Mouse (Mus musculus) urinary bladder, postnatal 10 days (tissue): ENCODE results near the gene Fam3c.

Experiments used
- DNase-seq: peaks from one replicate; pipeline ENCODE4 v3.0.0; 2022; ENCODE audit warnings: low spot score

The Fam3c gene

DNA sequence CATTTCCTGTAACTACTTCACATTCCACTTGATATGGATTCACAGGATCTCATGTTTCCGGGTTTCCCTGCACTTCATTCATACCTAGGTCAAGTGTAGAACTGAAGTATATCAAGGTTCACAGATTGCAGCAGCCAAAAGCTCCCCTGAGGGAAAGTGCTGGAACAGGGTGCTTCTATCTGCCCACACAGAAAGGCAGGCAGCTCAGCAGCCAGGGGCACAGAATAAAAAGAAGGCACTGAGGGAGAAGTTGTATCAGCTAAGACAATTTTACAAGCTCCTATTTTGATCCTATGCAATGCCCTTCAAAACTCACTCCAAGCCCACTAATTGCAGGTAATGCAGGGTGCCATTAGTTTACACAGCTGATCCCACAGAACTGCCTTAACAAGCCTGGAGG, 2.0 kb downstream of the Fam3c start:
- no peak for DNase-seq

GRCm38 (mm10) chr6:22351551-22351950, 4.5 kb downstream of the Fam3c start:
- DNase-seq: no peak

DNA sequence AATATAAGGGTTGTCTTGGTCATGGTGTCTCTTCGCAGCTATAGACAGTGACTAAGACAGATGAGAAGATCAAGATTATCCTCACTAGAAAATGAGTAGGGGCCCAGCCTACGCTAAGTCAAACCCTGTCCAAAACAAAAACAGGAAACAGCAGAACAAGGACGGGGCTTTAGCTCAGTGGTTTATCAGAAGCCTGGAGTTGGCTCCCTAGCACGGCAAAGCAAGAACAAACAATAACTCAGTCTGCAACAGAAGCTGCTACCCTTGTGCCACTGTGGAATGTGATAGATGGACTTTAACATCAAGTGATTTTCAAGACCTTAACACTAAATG, 5.8 kb downstream of the Fam3c start:
- no peak for DNase-seq

- DNase-seq: no peak
Observed at GRCm38 (mm10) chr6:22349531-22350238, 6.4 kb downstream of the Fam3c start.

DNA sequence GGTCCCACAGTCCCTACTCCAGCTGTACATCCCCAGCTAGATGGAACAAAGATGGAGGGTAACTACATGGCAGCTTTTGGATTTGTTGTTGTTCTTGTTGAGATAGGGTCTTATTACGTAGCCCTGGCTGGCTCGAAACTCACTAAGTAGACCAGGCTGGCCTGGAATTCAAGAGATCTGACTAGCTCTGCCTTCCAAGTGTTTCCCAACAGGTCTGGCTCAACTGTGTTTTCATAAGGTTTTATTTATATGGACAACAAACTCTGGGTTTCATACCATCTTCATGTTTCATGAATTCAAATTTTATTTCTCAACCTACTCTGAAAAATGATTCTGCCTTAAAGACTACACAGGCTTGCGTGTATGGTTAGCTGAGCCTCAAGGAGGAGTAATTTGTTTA, 7.1 kb downstream of the Fam3c start:
- no peak for DNase-seq

- no peak for DNase-seq
Observed at GRCm38 (mm10) chr6:22348130-22348529, 7.9 kb downstream of the Fam3c start.

DNA sequence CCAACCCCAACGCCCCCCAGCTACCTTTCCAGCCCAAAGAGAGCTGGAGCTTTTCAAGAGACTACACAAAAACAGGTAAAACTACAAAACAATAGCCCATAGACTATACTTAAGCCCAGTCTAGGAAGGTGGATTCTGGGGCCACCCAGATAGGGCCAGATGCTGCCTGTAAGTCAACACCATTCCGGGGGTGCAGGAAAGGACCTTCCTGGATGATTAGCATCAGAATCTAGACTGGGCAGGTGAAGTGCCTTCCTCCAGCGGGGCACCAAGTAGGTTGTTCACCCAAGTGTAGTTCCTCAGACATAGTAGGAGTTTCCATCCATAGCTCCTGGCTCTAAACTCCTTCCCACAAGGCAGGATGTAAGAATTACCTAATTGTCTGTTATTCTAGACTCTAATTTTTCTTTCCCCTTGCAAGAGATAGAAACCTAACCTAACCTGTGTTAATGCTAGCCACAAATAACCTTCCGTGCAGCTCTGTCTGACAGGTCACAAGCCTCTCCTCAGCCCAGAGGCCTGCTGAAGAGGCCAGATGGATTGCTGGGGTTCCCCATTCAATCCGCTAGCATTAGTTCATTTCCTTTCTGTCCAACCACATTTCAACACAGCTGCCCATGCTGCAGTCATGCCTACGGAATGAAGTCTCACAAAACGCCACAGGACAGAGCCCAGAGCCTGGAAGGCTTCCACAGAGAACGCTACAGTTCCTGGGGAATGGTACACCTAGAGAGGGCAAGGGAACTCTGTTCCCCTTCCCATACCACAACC, 8.7 kb downstream of the Fam3c start:
- no peak for DNase-seq

DNA sequence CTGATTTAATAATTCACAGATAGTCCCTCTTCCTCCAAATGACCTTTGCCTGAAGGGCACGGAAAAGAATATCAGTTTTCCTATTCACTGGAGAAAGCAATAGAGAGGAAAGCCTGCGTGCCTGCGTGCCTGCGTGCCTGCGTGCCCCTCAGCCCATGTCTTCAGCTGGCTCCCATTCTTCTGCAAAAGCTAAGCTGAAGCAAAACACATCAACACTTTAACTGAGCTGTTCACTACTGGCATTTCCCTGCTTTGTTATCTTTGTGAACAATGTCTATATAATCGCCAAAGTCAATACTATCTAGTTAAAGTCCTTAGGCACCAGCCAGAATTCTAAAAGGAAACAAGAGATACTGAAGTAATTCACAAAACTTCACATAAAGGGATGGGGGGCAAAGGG, 11.6 kb downstream of the Fam3c start:
- no peak for DNase-seq

GRCm38 (mm10) chr6:22343706-22344105, 12.3 kb downstream of the Fam3c start:
- no peak for DNase-seq

GRCm38 (mm10) chr6:22343292-22343691, 12.8 kb downstream of the Fam3c start:
- DNase-seq: no peak

DNA sequence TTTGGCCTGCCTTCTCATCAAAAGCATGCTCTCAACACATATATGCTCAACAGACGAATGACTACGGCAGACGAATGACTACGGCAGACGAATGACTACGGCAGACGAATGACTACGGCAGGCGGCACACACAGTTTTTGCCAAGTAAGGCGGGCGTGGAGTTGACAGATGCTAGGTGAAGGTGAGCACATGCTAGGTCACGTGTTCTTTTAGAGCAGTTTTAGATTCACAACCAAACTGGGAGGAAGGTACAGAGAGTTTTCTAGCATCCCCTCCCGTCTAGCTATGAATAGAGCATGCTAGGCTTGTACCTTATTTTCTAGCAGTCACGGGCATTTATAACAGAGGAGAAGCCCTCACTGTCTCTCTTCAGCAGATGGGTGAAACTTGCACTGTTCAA, 15.3 kb downstream of the Fam3c start:
- DNase-seq: no peak

GRCm38 (mm10) chr6:22339763-22340542, 16.1 kb downstream of the Fam3c start:
- DNase-seq: no peak

- DNase-seq: no peak
Observed at GRCm38 (mm10) chr6:22332548-22332947, 23.5 kb downstream of the Fam3c start.

DNA sequence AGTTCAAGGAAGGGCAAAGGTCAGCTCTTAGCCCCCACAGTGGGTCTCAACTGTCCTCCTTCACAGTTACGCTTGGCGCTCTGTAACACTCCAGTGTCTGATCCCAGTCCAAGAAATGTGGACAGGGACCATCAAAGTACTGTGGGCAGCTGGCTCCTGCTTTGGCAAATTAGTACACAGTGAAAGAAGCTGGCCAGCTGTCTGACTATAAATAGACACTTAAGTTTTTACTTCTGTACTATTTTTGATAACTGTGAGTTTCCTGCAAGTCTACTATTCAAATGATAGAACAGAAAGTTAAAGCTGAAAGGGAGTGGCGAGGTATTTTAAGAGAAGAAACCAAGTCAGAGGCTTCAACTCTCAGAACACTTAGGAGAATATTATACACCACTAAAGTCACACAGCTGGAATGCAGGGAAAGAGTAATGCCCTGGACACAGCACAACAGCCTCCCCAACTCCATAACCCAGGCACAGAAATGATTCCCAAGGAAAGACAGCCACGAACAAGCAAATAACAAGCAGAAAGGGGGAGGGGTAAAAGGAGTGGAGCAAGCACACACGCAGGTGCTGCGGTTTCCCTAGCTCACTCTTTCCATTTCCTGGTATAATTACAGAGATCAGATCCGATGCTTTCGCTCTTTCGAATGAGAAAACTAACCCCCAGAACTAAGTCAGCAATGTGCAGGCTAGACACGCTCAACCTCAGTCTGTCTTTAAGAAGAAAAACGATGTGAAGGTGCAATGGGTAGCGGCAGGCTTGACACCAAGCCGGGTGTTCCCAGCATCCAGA, 25.7 kb downstream of the Fam3c start:
- DNase-seq: no peak

GRCm38 (mm10) chr6:22327931-22328330, 28.1 kb downstream of the Fam3c start:
- DNase-seq: no peak

DNA sequence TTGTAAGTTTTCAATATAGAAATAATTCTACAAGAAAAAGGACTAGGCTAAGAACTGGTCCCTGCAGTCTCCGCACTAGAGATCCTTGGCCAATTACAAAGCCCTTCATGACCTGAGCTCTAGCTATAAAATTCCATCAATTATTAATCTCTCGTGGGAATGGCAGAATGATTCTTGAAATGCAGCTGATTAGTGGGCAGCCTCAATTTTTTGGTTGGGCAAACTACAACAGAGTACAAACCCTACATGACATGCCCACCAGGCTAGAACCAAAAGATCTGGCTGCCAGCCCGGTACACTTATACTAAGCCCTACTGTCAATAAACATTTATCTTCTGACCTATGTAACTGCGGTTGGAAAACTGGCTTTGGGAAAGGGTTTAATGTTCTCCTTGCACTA, 29.0 kb downstream of the Fam3c start:
- DNase-seq: no peak

DNA sequence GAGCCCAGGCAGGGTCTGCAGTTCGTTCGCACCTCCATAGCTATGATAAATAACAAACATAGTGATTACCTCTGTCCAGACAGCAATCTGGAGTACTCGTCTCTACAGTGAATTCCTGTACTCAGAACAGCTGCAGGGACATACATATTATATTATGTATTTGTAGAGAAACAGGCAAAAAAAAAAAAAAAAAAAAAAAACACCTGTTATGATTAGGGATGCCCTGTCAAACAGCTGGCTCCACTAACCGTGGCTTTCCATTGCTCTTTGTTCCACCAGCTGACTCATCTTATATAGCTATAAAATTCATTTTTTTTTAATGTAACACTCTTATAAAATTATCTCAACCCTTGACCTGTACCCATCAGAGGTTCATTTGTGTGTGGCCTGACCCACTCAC, 29.8 kb downstream of the Fam3c start:
- DNase-seq: no peak

- peak; percentile 29 for DNase-seq
Observed at GRCm38 (mm10) chr6:22325364-22326072, 30.5 kb downstream of the Fam3c start.

DNA sequence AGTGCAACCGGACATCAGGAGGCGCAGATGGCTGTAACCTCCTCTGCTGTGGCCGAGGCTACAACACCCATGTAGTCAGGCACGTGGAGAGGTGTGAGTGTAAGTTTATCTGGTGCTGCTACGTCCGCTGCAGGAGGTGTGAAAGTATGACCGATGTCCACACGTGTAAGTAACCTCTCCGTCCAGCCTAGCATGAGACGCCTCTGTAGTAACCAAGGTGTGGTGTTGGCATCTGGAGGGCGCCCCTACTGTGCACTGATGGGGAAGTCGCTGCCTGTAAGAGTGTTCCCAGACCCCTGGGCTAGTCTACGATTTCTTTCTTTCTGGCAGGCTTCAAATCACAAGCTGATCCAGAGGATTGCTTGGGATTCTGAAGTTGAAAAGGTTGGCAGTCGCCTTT, 58.0 kb downstream of the Fam3c start:
- DNase-seq: no peak

GRCm38 (mm10) chr6:22297028-22297427, 59.0 kb downstream of the Fam3c start:
- DNase-seq: no peak

DNA sequence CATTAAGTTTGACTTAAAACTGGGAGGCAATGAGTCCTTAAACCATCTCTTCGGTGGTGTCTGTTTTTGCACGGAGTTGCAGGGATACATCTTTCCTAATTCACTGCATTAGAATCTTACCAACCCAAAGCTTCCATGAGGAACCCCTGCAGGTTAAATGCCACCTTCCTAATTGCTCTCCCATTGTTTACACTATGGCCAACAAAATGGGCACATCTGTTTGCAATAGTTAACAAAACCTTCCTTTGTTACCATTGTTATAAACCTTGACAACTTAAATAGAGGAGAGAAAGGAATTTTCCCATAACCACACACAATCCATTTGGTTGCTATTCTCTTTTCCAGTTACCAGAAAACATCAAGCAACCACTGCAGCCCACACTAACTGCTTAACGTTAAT, 62.1 kb downstream of the Fam3c start:
- no peak for DNase-seq

GRCm38 (mm10) chr6:22292056-22292455, 64.0 kb downstream of the Fam3c start:
- no peak for DNase-seq
